Mouse (Mus musculus) midbrain, embryonic 12.5 days (tissue): Measurements from ENCODE around the gene Zfp84. TPM values are rescaled to one million over a fixed set of nuclear protein-coding genes. Genes with fewer than 3 reads are reported as not detected.
"Not testable (repeated sequence)": the region's sequence is repeated elsewhere in the genome, so short reads cannot be mapped to it uniquely, and the experiment has no call there.

Source experiments
- ATAC-seq: fragments of 200-750 bp; cut with Nextera tagmentation; 2 replicates; pipeline ENCODE4 v1.8.0; 2017; ENCODE audit warnings: low read depth, moderate TSS enrichment, moderate library complexity; ENCODE audit not compliant: low FRiP score
- H3K27ac ChIP-seq: fragments of 300-500 bp; sonication (generic); replicated peaks from 2 replicates; pipeline ENCODE4 v1.5.1; 2016; ENCODE audit warnings: mild to moderate bottlenecking
- H3K27me3 ChIP-seq: fragments of 300-500 bp; sonication (generic); 2 replicates; pipeline ENCODE4 v1.6.1; 2016; ENCODE audit warnings: mild to moderate bottlenecking
- H3K36me3 ChIP-seq: fragments of 300-500 bp; sonication (generic); 2 replicates; pipeline ENCODE4 v1.6.1; 2016
- H3K4me1 ChIP-seq: fragments of 300-500 bp; sonication (generic); 2 replicates; pipeline ENCODE4 v1.6.1; 2016
- H3K4me2 ChIP-seq: fragments of 300-500 bp; sonication (generic); replicated peaks from 2 replicates; pipeline ENCODE4 v1.6.1; 2016; ENCODE audit warnings: mild to moderate bottlenecking, moderate library complexity
- H3K4me3 ChIP-seq: fragments of 300-500 bp; sonication (generic); 2 replicates; pipeline ENCODE4 v1.5.1; 2016; ENCODE audit warnings: mild to moderate bottlenecking
- H3K9ac ChIP-seq: fragments of 300-500 bp; sonication (generic); replicated peaks from 2 replicates; pipeline ENCODE4 v1.6.1; 2016; ENCODE audit warnings: mild to moderate bottlenecking, moderate library complexity
- H3K9me3 ChIP-seq: fragments of 300-500 bp; sonication (generic); 2 replicates; pipeline ENCODE4 v1.6.1; 2016; ENCODE audit warnings: mild to moderate bottlenecking
- WGBS: fragments of 180-500 bp; shearing (Covaris S2); methylation state at CpG from one replicate; pipeline ENCODE4 v1.1.7; 2016; 5-methylcytosine and 5-hydroxymethylcytosine counted together
- polyA plus RNA-seq: library from polyadenylated mRNA; unstranded; fragments of >200 nt; fragmentation: Nextera tagmentation; extraction: Ambion mirVana; gene quantifications from 2 replicates; pipeline ENCODE4 v1.2.1, GENCODE M21; 2016

Gene Zfp84
- polyA plus RNA-seq: 18.1 and 18.4 TPM in 2 replicates

GRCm38 (mm10) chr7:29768090-29768900 is at the start of gene Zfp84:
TSS of gene Zfp84 (plus strand) at chr7:29768552.
- ATAC-seq: peak; percentile 96
- peaks cover 13% of the 10 kb centered on the region for H3K4me1 ChIP-seq
- no peaks in the 10 kb centered on the region for H3K9me3 ChIP-seq
- peak within 1 kb of the TSS; percentile 65 for H3K4me3 ChIP-seq
- H3K27me3 ChIP-seq: no peaks in the 10 kb centered on the region
- H3K27ac ChIP-seq: peak within 1 kb of the TSS; percentile 72
- H3K36me3 ChIP-seq: peaks cover 16% of the 10 kb centered on the region
- H3K4me2 ChIP-seq: peak within 1 kb of the TSS; percentile 72
- under 1% methylated on average over 32 of the region's 32 CpGs for WGBS
- peak within 1 kb of the TSS; percentile 64 for H3K9ac ChIP-seq

- H3K27ac ChIP-seq, ATAC-seq, H3K27me3 ChIP-seq, H3K36me3 ChIP-seq, H3K9ac ChIP-seq, H3K9me3 ChIP-seq, H3K4me3 ChIP-seq, H3K4me1 ChIP-seq, H3K4me2 ChIP-seq: not testable (repeated sequence)
- 40% methylated on average over 17 of the region's 17 CpGs for WGBS
Measured at GRCm38 (mm10) chr7:29725461-29726142, 42.8 kb upstream of the Zfp84 start.

GRCm38 (mm10) chr7:29726860-29727259 is 41.5 kb upstream of the Zfp84 start, which contains the start of gene Catsperg2:
TSS of gene Catsperg2 (minus strand) at chr7:29727032.
- H3K9me3 ChIP-seq, H3K27ac ChIP-seq, H3K4me1 ChIP-seq, H3K27me3 ChIP-seq, ATAC-seq, H3K4me3 ChIP-seq, H3K36me3 ChIP-seq, H3K9ac ChIP-seq, H3K4me2 ChIP-seq: not testable (repeated sequence)
- WGBS: 57% methylated on average over 11 of the region's 11 CpGs

DNA sequence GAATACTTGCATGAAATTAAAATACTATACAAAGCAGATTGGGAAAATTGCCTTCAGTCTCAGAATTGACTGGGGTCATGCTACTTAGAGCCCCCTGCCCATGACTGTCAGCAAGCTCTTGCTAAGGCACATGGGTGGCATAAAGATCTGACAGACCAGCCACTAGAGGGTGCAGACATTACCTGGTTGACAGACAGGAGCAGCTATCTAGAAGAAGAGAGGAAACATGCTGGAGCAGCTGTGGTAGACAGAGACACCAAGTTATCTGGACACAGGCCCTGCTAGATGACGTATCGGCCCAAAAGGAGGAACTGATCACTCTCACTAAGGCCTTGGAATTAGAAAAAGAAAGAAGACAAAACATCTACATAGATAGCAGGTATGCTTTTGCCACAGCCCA is 40.3 kb upstream of the Zfp84 start:
- Histone ChIP-seq H3K36me3 (no peaks in the 10 kb centered on the region), H3K9ac (no peak overlapping the region), H3K4me1 (no peaks in the 10 kb centered on the region), H3K9me3 (peaks cover 9% of the 10 kb centered on the region), H3K4me2 (no peak overlapping the region), H3K4me3 (no peak overlapping the region), H3K27me3 (no peaks in the 10 kb centered on the region), H3K27ac (no peak overlapping the region)
- ATAC-seq: no peak
- 82% methylated on average over 2 of the region's 2 CpGs for WGBS

GRCm38 (mm10) chr7:29742258-29742657 is 26.1 kb upstream of the Zfp84 start:
- WGBS: 86% methylated on average over 3 of the region's 3 CpGs
- Histone ChIP-seq H3K36me3 (no peaks in the 10 kb centered on the region), H3K4me2 (no peak overlapping the region)

DNA sequence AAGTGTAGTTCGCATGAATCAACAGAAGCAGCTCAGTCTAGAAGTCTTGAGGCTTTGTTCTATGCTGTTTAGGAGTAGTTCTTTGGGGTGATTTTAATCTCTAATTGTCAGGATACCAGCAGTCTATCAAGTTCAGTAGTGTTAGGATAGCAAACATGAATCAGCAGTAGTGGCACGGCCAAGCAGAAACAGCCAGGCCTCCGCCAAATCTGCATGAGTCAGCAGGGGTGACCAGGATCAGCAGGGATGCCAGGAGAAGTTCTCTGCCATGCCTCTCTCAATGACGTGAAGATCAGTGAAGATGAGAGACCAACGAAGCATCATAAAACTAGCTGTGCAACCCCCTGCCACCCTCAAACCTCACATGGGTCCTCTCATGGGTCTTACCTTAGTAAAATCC is 7.9 kb upstream of the Zfp84 start:
- Histone ChIP-seq H3K4me3 (no peak overlapping the region), H3K4me1 (no peaks in the 10 kb centered on the region), H3K27me3 (no peaks in the 10 kb centered on the region), H3K4me2 (no peak overlapping the region), H3K36me3 (no peaks in the 10 kb centered on the region), H3K9ac (no peak overlapping the region), H3K27ac (no peak overlapping the region), H3K9me3 (peaks cover 6% of the 10 kb centered on the region; the same call in 1 of the 2 replicates)
- no peak for ATAC-seq
- whole genome bisulfite sequencing: 86% methylated on average over 5 of the region's 5 CpGs

More at GRCm38 (mm10) chr7:29742258-29742657, 26.1 kb upstream of the Zfp84 start:
- Histone ChIP-seq H3K9me3 (peaks cover 9% of the 10 kb centered on the region; the same call in 1 of the 2 replicates), H3K27me3 (no peaks in the 10 kb centered on the region), H3K4me1 (no peaks in the 10 kb centered on the region), H3K9ac (no peak overlapping the region), H3K27ac (no peak overlapping the region), H3K4me3 (no peak overlapping the region)
- no peak for ATAC-seq

- H3K4me2 ChIP-seq: no peak overlapping the region
- H3K4me1 ChIP-seq: peaks cover 13% of the 10 kb centered on the region
- WGBS: 76% methylated on average over 7 of the region's 7 CpGs
Measured at GRCm38 (mm10) chr7:29764702-29765101, 3.6 kb upstream of the Zfp84 start.

GRCm38 (mm10) chr7:29767058-29767686 is 1.2 kb upstream of the Zfp84 start:
- Histone ChIP-seq H3K4me3 (peak overlapping the region; percentile 65), H3K27me3 (no peaks in the 10 kb centered on the region), H3K9ac (peak overlapping the region; percentile 59), H3K27ac (peak overlapping the region; percentile 60), H3K9me3 (no peaks in the 10 kb centered on the region), H3K36me3 (peaks cover 6% of the 10 kb centered on the region), H3K4me2 (peak overlapping the region; percentile 72), H3K4me1 (peaks cover 13% of the 10 kb centered on the region)
- 1% methylated on average over 15 of the region's 15 CpGs for WGBS
- peak; percentile 68 for ATAC-seq

More at GRCm38 (mm10) chr7:29764702-29765101, 3.6 kb upstream of the Zfp84 start:
- H3K9ac ChIP-seq: no peak overlapping the region
- no peaks in the 10 kb centered on the region for H3K9me3 ChIP-seq
- no peaks in the 10 kb centered on the region for H3K27me3 ChIP-seq
- H3K27ac ChIP-seq: no peak overlapping the region
- ATAC-seq: no peak
- no peaks in the 10 kb centered on the region for H3K36me3 ChIP-seq
- no peak overlapping the region for H3K4me3 ChIP-seq

GRCm38 (mm10) chr7:29768980-29769379 is 628 bp downstream of the Zfp84 start:
- WGBS: 7% methylated on average over 10 of the region's 10 CpGs
- Histone ChIP-seq H3K4me3 (peak overlapping the region; percentile 65), H3K27me3 (no peaks in the 10 kb centered on the region), H3K9me3 (no peaks in the 10 kb centered on the region), H3K9ac (peak overlapping the region; percentile 64), H3K4me1 (peaks cover 13% of the 10 kb centered on the region), H3K4me2 (peak overlapping the region; percentile 72), H3K27ac (no peak overlapping the region), H3K36me3 (peaks cover 22% of the 10 kb centered on the region)
- no peak for ATAC-seq

- WGBS: 92% methylated on average over 7 of the region's 7 CpGs
- H3K4me2 ChIP-seq: no peak overlapping the region
- peaks cover 66% of the 10 kb centered on the region for H3K36me3 ChIP-seq
- H3K27me3 ChIP-seq: no peaks in the 10 kb centered on the region
- no peak overlapping the region for H3K9ac ChIP-seq
- no peak for ATAC-seq
- H3K4me3 ChIP-seq: no peak overlapping the region
- H3K4me1 ChIP-seq: peaks cover 8% of the 10 kb centered on the region
- H3K27ac ChIP-seq: no peak overlapping the region
- H3K9me3 ChIP-seq: no peaks in the 10 kb centered on the region
Measured at GRCm38 (mm10) chr7:29773503-29773902, 5.2 kb downstream of the Zfp84 start.

DNA sequence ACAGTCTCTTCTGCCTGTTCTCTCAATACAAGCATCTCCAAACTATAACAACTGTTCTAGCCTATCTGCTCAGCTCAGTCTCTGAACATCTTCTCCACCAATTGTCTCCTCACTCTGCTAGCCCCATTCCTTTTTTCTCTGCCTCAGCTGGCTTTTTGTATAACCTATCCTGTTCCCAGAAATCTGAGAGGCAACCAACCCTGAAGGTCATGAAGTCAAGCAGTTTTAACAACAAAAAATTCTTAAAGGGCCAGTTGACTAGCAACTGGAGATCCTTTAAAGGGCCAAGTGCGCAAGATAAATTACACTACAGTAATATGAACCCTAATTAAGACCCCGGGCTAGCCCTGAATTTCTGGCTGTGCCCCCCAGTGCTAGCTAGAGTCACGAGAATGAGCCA is 6.0 kb downstream of the Zfp84 start:
- Histone ChIP-seq H3K27ac (no peak overlapping the region), H3K36me3 (peaks cover 73% of the 10 kb centered on the region), H3K4me2 (no peak overlapping the region), H3K27me3 (no peaks in the 10 kb centered on the region), H3K4me1 (peaks cover 2% of the 10 kb centered on the region), H3K4me3 (no peak overlapping the region), H3K9me3 (no peaks in the 10 kb centered on the region), H3K9ac (no peak overlapping the region)
- no peak for ATAC-seq
- WGBS: 87% methylated on average over 3 of the region's 3 CpGs

- H3K4me3 ChIP-seq: no peak overlapping the region
- no peak overlapping the region for H3K4me2 ChIP-seq
- no peak overlapping the region for H3K9ac ChIP-seq
- H3K27ac ChIP-seq: no peak overlapping the region
- H3K36me3 ChIP-seq: peaks cover 76% of the 10 kb centered on the region
- H3K27me3 ChIP-seq: no peaks in the 10 kb centered on the region
- no peak for ATAC-seq
- WGBS: 97% methylated on average over 19 of the region's 19 CpGs
- H3K9me3 ChIP-seq: no peaks in the 10 kb centered on the region
- no peaks in the 10 kb centered on the region for H3K4me1 ChIP-seq
Measured at GRCm38 (mm10) chr7:29776568-29776967, 8.2 kb downstream of the Zfp84 start.
